Mouse (Mus musculus) spleen, adult 2 months (tissue): ENCODE data around the gene Ebpl.

Experiments
- CTCF ChIP-seq: fragments of 200-500 bp; IDR thresholded peaks from 2 replicates; pipeline ENCODE4 v1.5.1; 2011; ENCODE audit warnings: mild to moderate bottlenecking, inconsistent platforms; ENCODE audit not compliant: insufficient read depth, insufficient read length, insufficient replicate concordance; ENCODE audit errors: extremely low read depth
- POLR2A ChIP-seq: fragments of 200-500 bp; IDR thresholded peaks from 2 replicates; pipeline ENCODE4 v1.6.1; 2011; ENCODE audit warnings: low read depth, low read length, inconsistent platforms

GRCm38 (mm10) chr14:61349876-61350275, 10.4 kb downstream of the Ebpl start:
- TF ChIP-seq CTCF, result no peak
- TF ChIP-seq POLR2A, result no peak
